Mouse (Mus musculus): Measurements from ENCODE around the gene Ap1s1. TPM values are rescaled to one million over a fixed set of nuclear protein-coding genes. Genes with fewer than 3 reads are reported as not detected.

The Ap1s1 gene
- polyA plus RNA-seq, 1 experiment from 2014 or later = 136 TPM

DNA sequence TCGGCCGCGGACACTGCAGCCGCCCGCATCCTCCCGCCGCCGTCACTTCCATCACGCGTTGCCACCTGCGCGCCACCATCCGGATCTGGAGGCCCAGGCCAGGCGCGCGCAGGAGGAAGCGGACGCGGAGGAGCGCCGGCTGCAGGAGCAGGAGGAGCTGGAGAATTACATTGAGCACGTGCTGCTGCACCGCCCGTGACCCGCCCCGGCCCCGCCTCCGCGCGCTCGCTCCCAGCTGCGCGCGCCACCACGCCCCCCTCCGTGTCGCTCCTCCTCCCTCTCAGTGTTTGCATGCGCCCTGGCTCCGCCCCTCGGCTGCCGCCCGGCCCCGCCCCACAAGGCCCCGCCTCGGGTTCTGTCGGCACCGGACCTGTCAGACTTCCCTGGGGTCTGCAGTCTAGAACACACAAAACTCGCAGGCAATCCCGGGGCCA lies 13.3 kb downstream of the Ap1s1 start:
- H3K4me2 ChIP-seq (ENCODE audit: low read depth, low read length) = peak overlapping the region; percentile 87
- H3K4me3 ChIP-seq (ENCODE audit: low read depth, low read length) = peak overlapping the region; percentile 43
- H3K9ac ChIP-seq (ENCODE audit: low read depth, low read length) = peak overlapping the region; percentile 30
- under 1% methylated on average over 13 of the region's 49 CpGs for WGBS
- peaks cover 15% of the 10 kb centered on the region for H3K4me1 ChIP-seq (ENCODE audit: control insufficient read depth, insufficient read depth, low read length)
- DNase-seq (ENCODE audit: low spot score) (peak; percentile 91), ATAC-seq (ENCODE audit: low read depth) (peak; percentile 84)
- H3K27ac ChIP-seq (replicated peaks; ENCODE audit: low read depth, low read length) = no peak overlapping the region
- H3K36me3 ChIP-seq (ENCODE audit: control insufficient read depth, insufficient read depth, low read length) = peaks cover 22% of the 10 kb centered on the region
- H3K9me3 ChIP-seq (ENCODE audit: control insufficient read depth, low read length) = no peaks in the 10 kb centered on the region
- peaks cover 45% of the 10 kb centered on the region for H3K27me3 ChIP-seq (replicated peaks; ENCODE audit: control insufficient read depth, insufficient read depth, low read length)

DNA sequence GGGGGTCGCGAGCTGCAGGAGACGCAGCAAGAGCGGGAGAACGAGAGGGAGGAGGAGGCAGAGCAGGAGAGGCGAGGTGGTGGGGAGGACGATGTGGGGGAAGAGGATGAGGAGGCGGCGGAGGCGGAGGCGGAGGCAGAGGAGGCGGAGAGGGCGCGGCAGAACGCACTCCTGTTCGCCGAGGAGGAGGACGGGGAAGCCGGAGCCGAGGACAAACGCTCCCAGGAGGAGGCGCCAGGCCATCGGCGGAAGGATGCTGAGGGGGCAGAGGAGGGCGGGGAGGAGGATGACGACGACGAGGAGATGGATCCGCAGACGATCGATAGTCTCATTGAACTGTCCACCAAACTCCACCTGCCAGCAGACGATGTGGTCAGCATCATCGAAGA lies 13.9 kb downstream of the Ap1s1 start:
- no peak for ATAC-seq (ENCODE audit: low read depth)
- WGBS = under 1% methylated on average over 31 of the region's 33 CpGs
- H3K9me3 ChIP-seq (ENCODE audit: control insufficient read depth, low read length) = no peaks in the 10 kb centered on the region
- H3K27me3 ChIP-seq (replicated peaks; ENCODE audit: control insufficient read depth, insufficient read depth, low read length) = peaks cover 51% of the 10 kb centered on the region
- peak overlapping the region; percentile 43 for H3K4me3 ChIP-seq (ENCODE audit: low read depth, low read length)
- H3K4me2 ChIP-seq (ENCODE audit: low read depth, low read length) = peak overlapping the region; percentile 87
- H3K36me3 ChIP-seq (ENCODE audit: control insufficient read depth, insufficient read depth, low read length) = peaks cover 15% of the 10 kb centered on the region
- H3K4me1 ChIP-seq (ENCODE audit: control insufficient read depth, insufficient read depth, low read length) = peaks cover 15% of the 10 kb centered on the region
- DNase-seq (ENCODE audit: low spot score) = no peak
- H3K27ac ChIP-seq (replicated peaks; ENCODE audit: low read depth, low read length) = no peak overlapping the region
- H3K9ac ChIP-seq (ENCODE audit: low read depth, low read length) = no peak overlapping the region; the same call in 1 of the 2 replicates

DNA sequence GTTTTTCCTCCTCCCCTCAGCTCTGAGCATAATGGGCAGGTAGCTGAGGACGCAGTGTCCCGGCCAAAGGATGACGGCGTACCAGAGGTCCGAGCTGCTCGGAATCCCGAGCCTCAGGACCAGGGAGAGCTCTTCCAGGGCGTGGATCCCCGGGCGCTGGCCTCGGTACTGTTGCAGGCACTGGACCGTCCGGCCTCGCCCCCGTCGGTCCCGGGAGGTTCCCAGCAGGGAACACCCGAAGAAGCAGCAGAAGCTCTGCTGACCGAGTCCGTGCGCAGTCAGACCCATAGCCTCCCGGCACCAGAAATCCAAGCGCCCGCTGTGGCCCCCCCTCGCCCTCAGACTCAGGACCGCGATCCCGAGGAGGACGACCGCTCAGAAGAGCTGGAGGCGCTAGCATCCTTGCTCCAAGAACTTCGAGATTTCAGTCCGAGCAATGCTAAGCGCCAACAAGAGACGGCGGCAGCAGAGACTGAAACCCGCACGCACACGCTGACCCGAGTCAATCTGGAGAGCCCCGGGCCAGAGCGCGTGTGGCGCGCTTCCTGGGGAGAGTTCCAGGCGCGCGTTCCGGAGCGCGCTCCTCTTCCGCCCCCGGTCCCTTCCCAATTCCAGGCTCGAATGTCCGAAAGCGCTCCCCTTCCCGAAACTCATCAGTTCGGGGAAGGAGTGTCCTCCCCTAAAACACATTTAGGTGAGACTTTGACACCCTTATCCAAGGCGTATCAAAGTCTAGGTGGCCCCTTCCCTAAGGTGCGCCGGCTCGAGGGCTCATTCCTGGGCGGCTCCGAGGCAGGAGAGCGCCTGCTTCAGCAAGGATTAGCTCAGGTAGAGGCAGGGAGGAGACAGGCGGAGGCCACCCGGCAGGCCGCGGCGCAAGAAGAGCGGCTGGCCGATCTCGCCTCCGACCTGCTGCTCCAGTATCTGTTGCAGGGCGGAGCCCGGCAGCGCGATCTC lies 14.6 kb downstream of the Ap1s1 start:
- ATAC-seq (ENCODE audit: low read depth) (no peak), DNase-seq (ENCODE audit: low spot score) (peak; percentile 24)
- under 1% methylated on average over 66 of the region's 78 CpGs for WGBS
- Histone ChIP-seq H3K4me1 (ENCODE audit: control insufficient read depth, insufficient read depth, low read length) (peaks cover 15% of the 10 kb centered on the region), H3K36me3 (ENCODE audit: control insufficient read depth, insufficient read depth, low read length) (peaks cover 9% of the 10 kb centered on the region), H3K27me3 (replicated peaks; ENCODE audit: control insufficient read depth, insufficient read depth, low read length) (peaks cover 57% of the 10 kb centered on the region), H3K4me3 (ENCODE audit: low read depth, low read length) (peak overlapping the region; percentile 43), H3K9ac (ENCODE audit: low read depth, low read length) (no peak overlapping the region), H3K9me3 (ENCODE audit: control insufficient read depth, low read length) (no peaks in the 10 kb centered on the region), H3K4me2 (ENCODE audit: low read depth, low read length) (peak overlapping the region; percentile 87), H3K27ac (replicated peaks; ENCODE audit: low read depth, low read length) (no peak overlapping the region)

DNA sequence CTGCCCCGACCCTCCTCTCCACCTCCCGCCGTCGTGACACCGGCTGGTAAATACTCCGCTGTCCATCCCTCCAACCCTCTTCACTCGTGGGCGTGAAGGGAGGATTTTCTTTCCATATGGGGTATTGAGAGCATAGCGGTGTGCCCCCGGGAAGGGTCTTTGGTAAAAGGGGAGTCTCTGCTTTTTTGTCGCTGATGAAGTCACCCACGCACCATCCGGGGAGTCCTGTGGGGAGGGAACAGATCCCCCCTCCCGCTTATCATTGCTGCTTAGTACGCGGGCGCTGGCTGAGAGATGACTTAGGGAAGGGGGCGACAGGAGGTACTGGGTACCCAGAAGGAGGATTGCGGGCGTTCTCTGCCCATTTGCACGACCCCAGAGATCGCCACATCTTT lies 15.5 kb downstream of the Ap1s1 start:
- Histone ChIP-seq H3K27me3 (replicated peaks; ENCODE audit: control insufficient read depth, insufficient read depth, low read length) (peaks cover 67% of the 10 kb centered on the region), H3K4me2 (ENCODE audit: low read depth, low read length) (peak overlapping the region; percentile 59), H3K9ac (ENCODE audit: low read depth, low read length) (no peak overlapping the region), H3K36me3 (ENCODE audit: control insufficient read depth, insufficient read depth, low read length) (no peaks in the 10 kb centered on the region), H3K27ac (replicated peaks; ENCODE audit: low read depth, low read length) (no peak overlapping the region), H3K4me3 (ENCODE audit: low read depth, low read length) (peak overlapping the region; percentile 34), H3K4me1 (ENCODE audit: control insufficient read depth, insufficient read depth, low read length) (peaks cover 15% of the 10 kb centered on the region), H3K9me3 (ENCODE audit: control insufficient read depth, low read length) (no peaks in the 10 kb centered on the region)
- DNase-seq (ENCODE audit: low spot score) (no peak), ATAC-seq (ENCODE audit: low read depth) (no peak)
- WGBS = 14% methylated on average over 22 of the region's 22 CpGs

DNA sequence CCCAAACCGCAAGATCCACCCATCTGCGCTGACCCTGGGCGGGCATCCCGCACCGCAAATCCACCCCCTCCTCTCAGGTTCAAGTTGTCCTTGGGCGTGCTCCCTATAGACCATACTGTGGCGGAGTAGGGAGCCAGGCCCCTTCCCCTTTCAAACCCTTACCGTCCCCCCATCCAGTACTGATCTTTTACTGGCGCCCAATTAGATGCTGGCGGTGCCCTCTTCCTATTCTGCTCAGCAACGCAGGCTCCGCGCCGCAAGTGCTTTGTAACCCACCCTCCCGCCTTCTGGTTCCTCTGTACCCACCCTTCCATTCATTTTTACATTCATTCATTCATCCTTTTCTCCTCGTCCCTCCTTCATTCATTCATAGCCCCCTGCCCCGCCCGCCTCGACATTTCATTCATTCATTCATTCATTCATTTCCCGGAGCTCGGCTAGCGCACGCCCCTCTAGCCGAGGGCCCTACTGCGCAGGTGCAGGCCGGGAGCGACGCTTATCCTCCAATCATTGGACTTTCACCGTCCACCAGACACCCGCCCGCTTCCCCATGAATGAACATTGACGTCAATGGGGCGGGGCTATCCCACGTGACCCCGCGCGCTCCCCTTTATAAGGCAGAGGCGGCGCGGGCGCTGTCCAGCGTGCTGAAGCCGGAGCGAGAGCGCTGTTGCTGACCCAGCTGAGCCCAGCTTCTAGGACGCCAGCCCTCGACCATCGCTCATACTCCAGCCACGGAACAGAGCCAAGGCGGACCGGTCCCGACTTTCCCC lies 16.1 kb downstream of the Ap1s1 start:
- DNase-seq (ENCODE audit: low spot score) = peak; percentile 97

DNA sequence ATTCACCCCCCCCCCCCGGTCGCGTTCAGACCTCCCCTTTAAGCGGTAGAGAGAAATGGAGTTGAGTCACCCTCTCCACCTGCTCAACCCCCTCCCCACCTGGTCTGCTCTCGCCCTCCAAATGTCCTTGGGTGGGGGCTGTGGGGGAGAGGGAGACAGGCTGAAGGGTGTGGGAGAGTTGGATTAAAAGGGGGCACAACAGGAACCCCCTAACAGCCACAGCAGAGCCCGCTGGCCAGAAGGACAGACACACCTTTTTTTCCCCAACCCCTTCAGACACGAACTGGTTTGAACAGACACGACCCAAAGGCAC lies 16.7 kb downstream of the Ap1s1 start:
- Histone ChIP-seq H3K36me3 (ENCODE audit: control insufficient read depth, insufficient read depth, low read length) (no peaks in the 10 kb centered on the region), H3K9me3 (ENCODE audit: control insufficient read depth, low read length) (no peaks in the 10 kb centered on the region), H3K4me3 (ENCODE audit: low read depth, low read length) (peak overlapping the region; percentile 34), H3K27ac (replicated peaks; ENCODE audit: low read depth, low read length) (no peak overlapping the region), H3K9ac (ENCODE audit: low read depth, low read length) (no peak overlapping the region), H3K27me3 (replicated peaks; ENCODE audit: control insufficient read depth, insufficient read depth, low read length) (peaks cover 79% of the 10 kb centered on the region), H3K4me1 (ENCODE audit: control insufficient read depth, insufficient read depth, low read length) (peaks cover 15% of the 10 kb centered on the region), H3K4me2 (ENCODE audit: low read depth, low read length) (peak overlapping the region; percentile 59)
- ATAC-seq (ENCODE audit: low read depth) (no peak), DNase-seq (ENCODE audit: low spot score) (no peak)
- WGBS = 2% methylated on average over 8 of the region's 8 CpGs

More for the DNA sequence above, 16.1 kb downstream of the Ap1s1 start:
- Histone ChIP-seq H3K4me2 (ENCODE audit: low read depth, low read length) (peak overlapping the region; percentile 59), H3K4me1 (ENCODE audit: control insufficient read depth, insufficient read depth, low read length) (peaks cover 15% of the 10 kb centered on the region), H3K9me3 (ENCODE audit: control insufficient read depth, low read length) (no peaks in the 10 kb centered on the region), H3K9ac (ENCODE audit: low read depth, low read length) (peak overlapping the region; percentile 14; the same call in 1 of the 2 replicates), H3K27ac (replicated peaks; ENCODE audit: low read depth, low read length) (no peak overlapping the region), H3K27me3 (replicated peaks; ENCODE audit: control insufficient read depth, insufficient read depth, low read length) (peaks cover 73% of the 10 kb centered on the region), H3K4me3 (ENCODE audit: low read depth, low read length) (peak overlapping the region; percentile 34), H3K36me3 (ENCODE audit: control insufficient read depth, insufficient read depth, low read length) (no peaks in the 10 kb centered on the region)
- ATAC-seq (ENCODE audit: low read depth) = peak; percentile 69
- under 1% methylated on average over 50 of the region's 52 CpGs for WGBS

DNA sequence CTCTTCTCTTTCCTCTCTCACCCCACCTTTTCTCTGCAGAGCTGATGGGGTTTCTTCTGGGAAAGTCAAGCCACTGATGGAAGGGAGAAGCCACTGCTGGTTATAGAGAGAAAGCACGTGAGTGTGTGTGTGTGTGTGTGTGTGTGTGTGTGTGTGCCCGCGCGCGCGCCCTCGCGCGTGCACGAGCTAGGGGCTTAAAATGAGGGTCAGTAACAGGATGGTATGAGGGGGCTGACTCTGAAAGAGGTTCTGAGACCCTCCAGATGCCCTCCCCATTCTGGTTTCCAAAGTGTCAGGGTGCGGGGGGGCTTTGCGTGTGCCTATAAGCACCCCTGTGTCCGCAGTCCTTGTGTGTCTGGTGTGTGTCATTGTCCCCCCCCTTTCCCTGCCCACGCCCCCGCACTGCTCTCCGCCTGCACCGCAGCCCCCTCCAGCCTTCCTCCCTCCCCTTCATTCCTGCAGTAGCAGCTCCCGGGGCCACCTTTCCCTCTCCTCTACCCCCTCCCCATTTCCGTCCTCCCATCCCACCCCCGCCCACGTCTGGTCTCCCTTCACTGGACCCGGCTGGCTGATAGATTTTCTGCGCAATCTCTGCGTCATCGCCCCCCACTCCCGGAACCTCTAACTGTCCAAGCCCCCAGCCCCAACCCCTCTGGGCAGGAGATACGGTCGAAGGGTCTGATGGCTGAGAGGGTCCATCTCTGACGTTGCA lies 17.2 kb downstream of the Ap1s1 start:
- no peaks in the 10 kb centered on the region for H3K36me3 ChIP-seq (ENCODE audit: control insufficient read depth, insufficient read depth, low read length)
- WGBS = 5% methylated on average over 22 of the region's 29 CpGs
- peaks cover 15% of the 10 kb centered on the region for H3K4me1 ChIP-seq (ENCODE audit: control insufficient read depth, insufficient read depth, low read length)
- no peak for ATAC-seq (ENCODE audit: low read depth)
- H3K9ac ChIP-seq (ENCODE audit: low read depth, low read length) = no peak overlapping the region
- no peak overlapping the region; the same call in 1 of the 2 replicates for H3K4me2 ChIP-seq (ENCODE audit: low read depth, low read length)
- H3K27ac ChIP-seq (replicated peaks; ENCODE audit: low read depth, low read length) = no peak overlapping the region
- H3K27me3 ChIP-seq (replicated peaks; ENCODE audit: control insufficient read depth, insufficient read depth, low read length) = peaks cover 83% of the 10 kb centered on the region
- peak overlapping the region; percentile 34; the same call in 1 of the 2 replicates for H3K4me3 ChIP-seq (ENCODE audit: low read depth, low read length)
- no peak for DNase-seq (ENCODE audit: low spot score)
- H3K9me3 ChIP-seq (ENCODE audit: control insufficient read depth, low read length) = no peaks in the 10 kb centered on the region

DNA sequence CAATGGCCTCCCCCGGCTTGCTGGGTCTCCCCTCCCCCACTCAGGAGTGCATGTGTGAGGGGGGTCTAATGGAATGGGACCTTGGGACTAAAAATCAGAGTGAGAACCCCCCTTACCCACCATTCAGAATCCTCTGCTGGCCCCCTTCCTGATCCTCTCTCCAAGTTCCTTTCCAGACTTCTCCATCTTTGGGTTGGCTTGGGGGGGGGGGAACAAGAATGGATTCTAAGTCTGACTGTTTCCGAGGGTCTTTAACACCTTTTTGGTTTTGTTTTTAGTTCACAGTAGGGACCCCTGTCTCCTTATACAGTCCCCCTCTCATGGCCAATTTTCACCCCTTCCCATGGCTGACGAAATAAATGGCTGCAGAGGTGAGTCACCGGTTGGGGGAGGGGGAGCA lies 19.8 kb downstream of the Ap1s1 start, which contains the start of gene Vgf:
Gene Vgf (plus strand): TSS at position 301 of the 400 bp plus-strand sequence.
- no peak for ATAC-seq (ENCODE audit: low read depth)
- peak within 1 kb of the TSS; percentile 16; the same call in 1 of the 2 replicates for H3K4me2 ChIP-seq (ENCODE audit: low read depth, low read length)
- DNase-seq (ENCODE audit: low spot score) = no peak
- 22% methylated on average over 4 of the region's 4 CpGs for WGBS
- H3K27ac ChIP-seq (replicated peaks; ENCODE audit: low read depth, low read length) = no peak within 1 kb of the TSS
- H3K4me3 ChIP-seq (ENCODE audit: low read depth, low read length) = no peak within 1 kb of the TSS
- peaks cover 72% of the 10 kb centered on the region for H3K27me3 ChIP-seq (replicated peaks; ENCODE audit: control insufficient read depth, insufficient read depth, low read length)
- no peaks in the 10 kb centered on the region for H3K9me3 ChIP-seq (ENCODE audit: control insufficient read depth, low read length)
- H3K9ac ChIP-seq (ENCODE audit: low read depth, low read length) = no peak within 1 kb of the TSS
- H3K4me1 ChIP-seq (ENCODE audit: control insufficient read depth, insufficient read depth, low read length) = peaks cover under 1% of the 10 kb centered on the region; the same call in 1 of the 2 replicates
- no peaks in the 10 kb centered on the region for H3K36me3 ChIP-seq (ENCODE audit: control insufficient read depth, insufficient read depth, low read length)
